Mouse (Mus musculus): ENCODE measurements around the gene Gm9970. TPM values are rescaled to one million over a fixed set of nuclear protein-coding genes. Genes with fewer than 3 reads are reported as not detected.

Gene Gm9970
- total and polyA plus RNA-seq, 2 experiments from 2014 or later, result 0.29 to 7.0 TPM

- no peak for DNase-seq (ENCODE audit: low spot score)
- no peak overlapping the region for H3K4me3 ChIP-seq (ENCODE audit: low read length)
- no peaks in the 10 kb centered on the region for H3K27me3 ChIP-seq (ENCODE audit: insufficient read depth, low read length)
- H3K4me2 ChIP-seq (ENCODE audit: low read depth, low read length), result no peak overlapping the region
- H3K36me3 ChIP-seq (ENCODE audit: insufficient read depth, low read length), result peaks cover 62% of the 10 kb centered on the region
- no peak for TF ChIP-seq CTCF (IDR thresholded peaks at IDR 0.05; ENCODE audit: low read depth)
- 83% methylated on average over 9 of the region's 9 CpGs for WGBS
- H3K4me1 ChIP-seq (ENCODE audit: insufficient read depth, low read length), result peaks cover 11% of the 10 kb centered on the region; the same call in 1 of the 2 replicates
- no peak overlapping the region for H3K27ac ChIP-seq
- no peak overlapping the region for H3K9ac ChIP-seq (replicated peaks; ENCODE audit: low read length)
- ATAC-seq, result no peak
- H3K9me3 ChIP-seq (ENCODE audit: low read length), result peaks cover 5% of the 10 kb centered on the region; the same call in 1 of the 2 replicates
Measured at GRCm38 (mm10) chr5:31198170-31198569, 42.9 kb downstream of the Gm9970 start.

GRCm38 (mm10) chr5:31197072-31197471 is 44.0 kb downstream of the Gm9970 start:
- H3K4me3 ChIP-seq (ENCODE audit: low read length), result no peak overlapping the region
- H3K4me1 ChIP-seq (ENCODE audit: insufficient read depth, low read length), result peaks cover 9% of the 10 kb centered on the region
- peaks cover 5% of the 10 kb centered on the region; the same call in 1 of the 2 replicates for H3K9me3 ChIP-seq (ENCODE audit: low read length)
- ATAC-seq (no peak), DNase-seq (ENCODE audit: low spot score) (no peak)
- no peak overlapping the region for H3K27ac ChIP-seq
- WGBS, result 93% methylated on average over 12 of the region's 12 CpGs
- no peak overlapping the region for H3K9ac ChIP-seq (replicated peaks; ENCODE audit: low read length)
- no peak for TF ChIP-seq CTCF (IDR thresholded peaks at IDR 0.05; ENCODE audit: low read depth)
- H3K36me3 ChIP-seq (ENCODE audit: insufficient read depth, low read length), result peaks cover 59% of the 10 kb centered on the region
- H3K27me3 ChIP-seq (ENCODE audit: insufficient read depth, low read length), result no peaks in the 10 kb centered on the region
- no peak overlapping the region for H3K4me2 ChIP-seq (ENCODE audit: low read depth, low read length)

GRCm38 (mm10) chr5:31196207-31196606 is 44.8 kb downstream of the Gm9970 start:
- H3K4me1 ChIP-seq (ENCODE audit: insufficient read depth, low read length), result peaks cover 13% of the 10 kb centered on the region
- no peak overlapping the region for H3K9ac ChIP-seq (replicated peaks; ENCODE audit: low read length)
- WGBS, result 93% methylated on average over 10 of the region's 10 CpGs
- no peak for TF ChIP-seq CTCF (IDR thresholded peaks at IDR 0.05; ENCODE audit: low read depth)
- H3K9me3 ChIP-seq (ENCODE audit: low read length), result peaks cover 5% of the 10 kb centered on the region; the same call in 1 of the 2 replicates
- H3K4me3 ChIP-seq (ENCODE audit: low read length), result no peak overlapping the region
- H3K27ac ChIP-seq, result no peak overlapping the region
- ATAC-seq (no peak), DNase-seq (ENCODE audit: low spot score) (no peak)
- H3K27me3 ChIP-seq (ENCODE audit: insufficient read depth, low read length), result no peaks in the 10 kb centered on the region
- no peak overlapping the region for H3K4me2 ChIP-seq (ENCODE audit: low read depth, low read length)
- peaks cover 61% of the 10 kb centered on the region for H3K36me3 ChIP-seq (ENCODE audit: insufficient read depth, low read length)

GRCm38 (mm10) chr5:31195671-31196070 is 45.4 kb downstream of the Gm9970 start:
- H3K4me1 ChIP-seq (ENCODE audit: insufficient read depth, low read length), result peaks cover 13% of the 10 kb centered on the region
- DNase-seq (ENCODE audit: low spot score) (no peak), ATAC-seq (no peak)
- H3K9ac ChIP-seq (replicated peaks; ENCODE audit: low read length), result no peak overlapping the region
- H3K27me3 ChIP-seq (ENCODE audit: insufficient read depth, low read length), result no peaks in the 10 kb centered on the region
- no peak overlapping the region for H3K4me2 ChIP-seq (ENCODE audit: low read depth, low read length)
- no peak overlapping the region for H3K4me3 ChIP-seq (ENCODE audit: low read length)
- TF ChIP-seq CTCF (IDR thresholded peaks at IDR 0.05; ENCODE audit: low read depth), result no peak
- peaks cover 66% of the 10 kb centered on the region for H3K36me3 ChIP-seq (ENCODE audit: insufficient read depth, low read length)
- WGBS, result 91% methylated on average over 4 of the region's 4 CpGs
- no peak overlapping the region for H3K27ac ChIP-seq
- H3K9me3 ChIP-seq (ENCODE audit: low read length), result peaks cover 5% of the 10 kb centered on the region; the same call in 1 of the 2 replicates

- 93% methylated on average over 16 of the region's 16 CpGs for WGBS
- no peak for DNase-seq (ENCODE audit: low spot score)
Measured at GRCm38 (mm10) chr5:31194486-31195485, 46.2 kb downstream of the Gm9970 start.

GRCm38 (mm10) chr5:31193631-31194281 is 47.3 kb downstream of the Gm9970 start:
- no peak for ATAC-seq
- no peaks in the 10 kb centered on the region for H3K27me3 ChIP-seq (ENCODE audit: insufficient read depth, low read length)
- H3K27ac ChIP-seq, result peak overlapping the region; percentile 87
- 14% methylated on average over 25 of the region's 25 CpGs for WGBS
- H3K4me2 ChIP-seq (ENCODE audit: low read depth, low read length), result peak overlapping the region; percentile 94
- no peaks in the 10 kb centered on the region for H3K9me3 ChIP-seq (ENCODE audit: low read length)
- H3K9ac ChIP-seq (replicated peaks; ENCODE audit: low read length), result peak overlapping the region; percentile 83
- H3K4me3 ChIP-seq (ENCODE audit: low read length), result peak overlapping the region; percentile 70
- peaks cover 13% of the 10 kb centered on the region for H3K4me1 ChIP-seq (ENCODE audit: insufficient read depth, low read length)
- DNase-seq (ENCODE audit: low spot score), result peak; percentile 38
- no peak for TF ChIP-seq CTCF (IDR thresholded peaks at IDR 0.05; ENCODE audit: low read depth)
- peaks cover 66% of the 10 kb centered on the region for H3K36me3 ChIP-seq (ENCODE audit: insufficient read depth, low read length)

More at GRCm38 (mm10) chr5:31194486-31195485, 46.2 kb downstream of the Gm9970 start:
- H3K36me3 ChIP-seq (ENCODE audit: insufficient read depth, low read length), result peaks cover 69% of the 10 kb centered on the region
- no peak overlapping the region; the same call in 1 of the 2 replicates for H3K9ac ChIP-seq (replicated peaks; ENCODE audit: low read length)
- no peaks in the 10 kb centered on the region for H3K9me3 ChIP-seq (ENCODE audit: low read length)
- peak overlapping the region; percentile 94; the same call in 1 of the 2 replicates for H3K4me2 ChIP-seq (ENCODE audit: low read depth, low read length)
- TF ChIP-seq CTCF (IDR thresholded peaks at IDR 0.05; ENCODE audit: low read depth), result no peak
- no peaks in the 10 kb centered on the region for H3K27me3 ChIP-seq (ENCODE audit: insufficient read depth, low read length)
- H3K4me3 ChIP-seq (ENCODE audit: low read length), result no peak overlapping the region
- no peak overlapping the region for H3K27ac ChIP-seq
- no peak for ATAC-seq
- peaks cover 13% of the 10 kb centered on the region for H3K4me1 ChIP-seq (ENCODE audit: insufficient read depth, low read length)

Data from hindbrain, postnatal 0 days (tissue).